Mouse (Mus musculus): ENCODE data around the gene Btbd11.

DNA sequence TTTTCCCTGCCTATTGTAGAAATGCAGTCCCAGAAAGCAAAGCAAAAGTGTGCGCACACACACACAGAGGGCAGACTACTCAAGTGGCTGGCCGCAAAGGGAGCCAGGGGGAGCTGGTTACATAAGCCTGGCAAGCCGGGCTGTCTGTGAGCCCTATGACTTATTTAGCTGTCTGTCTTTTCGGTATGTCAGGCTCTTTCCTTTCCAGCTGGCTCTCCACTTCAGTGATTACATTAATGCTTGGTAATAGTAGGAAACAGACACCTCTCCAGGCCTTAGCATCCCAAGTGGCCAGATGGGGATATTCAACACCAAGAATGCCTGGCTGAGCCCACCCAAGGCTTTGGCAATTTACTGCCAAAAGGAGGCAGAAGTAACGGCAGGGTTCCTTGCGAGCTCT lies 77.5 kb downstream of the Btbd11 start:
- TF ChIP-seq POLR2A (IDR thresholded peaks at IDR 0.05; ENCODE audit: borderline replicate concordance, insufficient read depth, low read length), result no peak
- no peak for TF ChIP-seq CTCF (IDR thresholded peaks at IDR 0.05; ENCODE audit: borderline replicate concordance, insufficient read depth, low read depth, low read length)

All from cerebellum, adult 2 months (tissue).